Mouse (Mus musculus) testis, postnatal 10 days (tissue): Measurements from ENCODE around the gene Pex14.
"Not testable (repeated sequence)": the region's sequence is repeated elsewhere in the genome, so short reads cannot be mapped to it uniquely, and the experiment has no call there.

Experiments
- DNase-seq: peaks from one replicate; pipeline ENCODE4 v3.0.0; 2021; ENCODE audit warnings: low spot score

Gene Pex14

DNA sequence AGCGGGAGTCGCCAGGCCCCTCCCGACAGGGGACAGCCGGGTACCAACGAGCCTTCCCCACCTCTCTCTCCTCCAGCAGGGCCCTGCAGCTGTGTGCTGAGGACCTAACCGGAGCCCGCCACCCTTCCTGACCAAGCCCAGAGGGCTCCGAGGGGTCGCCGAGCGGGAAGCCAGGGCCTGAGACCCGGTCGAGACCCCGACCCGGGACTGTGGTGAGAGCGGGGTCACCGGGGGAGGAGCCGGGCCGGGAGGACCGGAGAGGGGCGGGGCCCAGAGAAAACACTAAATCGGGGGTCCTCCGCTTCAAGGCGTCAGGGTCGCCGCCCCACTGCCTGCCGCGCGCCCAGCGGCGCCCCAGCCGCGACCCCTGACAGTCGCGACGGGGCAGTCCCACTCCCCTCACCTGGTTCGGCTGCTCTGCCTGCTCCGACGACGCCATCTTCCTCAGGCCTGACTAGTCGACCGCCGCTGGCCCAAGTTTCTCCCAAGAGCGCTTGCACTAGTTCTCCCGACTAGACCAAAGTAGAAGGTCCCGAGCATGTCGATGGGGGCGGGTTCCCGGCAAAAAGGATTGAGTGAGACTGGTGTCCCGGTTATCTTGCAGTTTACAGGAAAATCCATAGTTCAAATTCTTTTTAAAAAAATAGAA is at the start of gene Pex14:
TSS of gene Pex14 (minus strand) at position 508 of the 649 bp plus-strand sequence.
- peak; percentile 95 for DNase-seq

DNA sequence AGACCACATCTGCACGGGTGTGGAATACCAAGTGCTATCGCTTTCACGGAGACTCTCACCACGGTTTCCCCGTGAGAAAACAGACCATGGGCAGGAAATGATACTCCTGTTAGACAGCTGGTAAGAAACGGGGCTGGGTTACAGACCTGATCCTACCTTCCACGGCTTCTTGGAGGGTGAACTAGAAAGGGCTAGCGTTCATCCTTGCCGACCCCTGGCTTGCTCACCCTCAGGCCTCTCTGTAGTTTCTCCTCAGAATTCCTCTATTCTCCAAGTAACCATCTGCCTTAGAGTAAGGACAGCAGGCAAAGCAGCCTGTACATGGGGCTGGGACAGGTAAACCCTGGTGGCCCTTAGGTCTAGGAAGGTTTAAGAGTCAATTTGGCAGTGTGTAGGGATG is 49.5 kb upstream of the Pex14 start:
- no peak for DNase-seq

GRCm38 (mm10) chr4:149148084-149148483 is 48.4 kb upstream of the Pex14 start:
- DNase-seq: no peak

- no peak for DNase-seq
These were observed 47.9 kb upstream of the Pex14 start for GRCm38 (mm10) chr4:149147528-149147927.

GRCm38 (mm10) chr4:149145151-149145550 is 45.5 kb upstream of the Pex14 start:
- no peak for DNase-seq

GRCm38 (mm10) chr4:149144459-149144858 is 44.8 kb upstream of the Pex14 start:
- DNase-seq: peak; percentile 83

- DNase-seq: no peak
These were observed 43.9 kb upstream of the Pex14 start for GRCm38 (mm10) chr4:149143594-149143993.

GRCm38 (mm10) chr4:149138515-149138914 is 38.8 kb upstream of the Pex14 start:
- no peak for DNase-seq

DNA sequence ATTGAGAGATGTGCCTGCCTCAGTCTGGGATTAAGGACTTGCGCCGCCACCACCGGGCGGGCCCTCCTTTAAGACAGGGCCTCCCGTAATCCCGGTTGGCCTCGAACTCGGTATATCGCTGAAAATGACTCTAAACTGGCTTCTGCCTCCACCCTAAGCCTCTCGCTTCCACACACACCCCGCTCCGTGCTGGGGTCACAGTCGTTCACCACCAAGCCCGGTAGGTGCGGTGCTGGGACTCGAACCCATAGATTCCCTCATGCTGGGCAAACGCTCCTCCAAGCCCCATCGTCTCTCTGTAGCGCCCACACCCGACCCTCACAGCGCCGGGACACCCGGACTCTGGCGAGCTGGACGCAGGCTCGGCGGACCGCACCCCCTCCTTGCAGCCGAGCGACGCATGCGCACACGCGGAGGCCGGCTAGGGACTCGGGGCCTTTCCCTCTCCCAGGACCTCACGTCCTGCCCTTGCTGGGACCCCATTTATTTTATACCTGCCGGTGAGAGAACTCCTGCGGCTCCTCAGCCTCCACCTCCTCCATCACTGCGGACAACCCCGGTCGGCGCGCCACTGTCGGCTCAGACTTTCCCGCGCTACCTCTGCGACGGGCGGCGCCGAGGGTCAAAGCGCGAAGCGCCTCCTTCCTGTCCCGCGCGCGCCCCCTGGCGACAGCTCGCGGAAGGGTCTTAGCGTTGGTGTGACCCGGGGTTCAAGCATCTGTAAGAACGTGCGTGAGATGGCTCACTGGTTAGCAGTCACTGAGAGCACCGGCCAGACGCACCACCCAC is 37.5 kb upstream of the Pex14 start, which contains the start of gene Cenps:
TSS of gene Cenps (minus strand) at position 648 of the 789 bp plus-strand sequence.
- peak; percentile 98 for DNase-seq

GRCm38 (mm10) chr4:149136116-149136850 is 36.6 kb upstream of the Pex14 start:
- DNase-seq: peak; percentile 61

DNA sequence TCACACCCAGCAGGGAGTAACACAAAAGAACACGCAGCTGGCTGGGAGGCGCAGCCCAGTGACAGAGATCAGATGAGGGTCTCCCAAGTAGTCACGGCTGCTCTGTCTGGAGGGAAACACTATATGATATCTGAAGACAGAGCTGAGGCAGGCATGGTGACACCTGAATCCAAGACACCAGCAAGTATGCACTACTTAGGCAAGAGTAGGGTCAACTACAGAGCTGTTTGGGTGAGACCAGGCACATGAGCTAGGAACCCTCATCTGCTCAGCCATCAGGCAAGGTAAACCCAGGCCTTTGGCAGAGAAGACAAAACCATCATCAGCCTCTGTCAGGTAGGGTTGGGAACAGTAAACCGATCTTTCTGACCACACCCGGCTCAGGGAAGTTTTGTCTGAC is 33.7 kb upstream of the Pex14 start:
- DNase-seq: no peak

DNA sequence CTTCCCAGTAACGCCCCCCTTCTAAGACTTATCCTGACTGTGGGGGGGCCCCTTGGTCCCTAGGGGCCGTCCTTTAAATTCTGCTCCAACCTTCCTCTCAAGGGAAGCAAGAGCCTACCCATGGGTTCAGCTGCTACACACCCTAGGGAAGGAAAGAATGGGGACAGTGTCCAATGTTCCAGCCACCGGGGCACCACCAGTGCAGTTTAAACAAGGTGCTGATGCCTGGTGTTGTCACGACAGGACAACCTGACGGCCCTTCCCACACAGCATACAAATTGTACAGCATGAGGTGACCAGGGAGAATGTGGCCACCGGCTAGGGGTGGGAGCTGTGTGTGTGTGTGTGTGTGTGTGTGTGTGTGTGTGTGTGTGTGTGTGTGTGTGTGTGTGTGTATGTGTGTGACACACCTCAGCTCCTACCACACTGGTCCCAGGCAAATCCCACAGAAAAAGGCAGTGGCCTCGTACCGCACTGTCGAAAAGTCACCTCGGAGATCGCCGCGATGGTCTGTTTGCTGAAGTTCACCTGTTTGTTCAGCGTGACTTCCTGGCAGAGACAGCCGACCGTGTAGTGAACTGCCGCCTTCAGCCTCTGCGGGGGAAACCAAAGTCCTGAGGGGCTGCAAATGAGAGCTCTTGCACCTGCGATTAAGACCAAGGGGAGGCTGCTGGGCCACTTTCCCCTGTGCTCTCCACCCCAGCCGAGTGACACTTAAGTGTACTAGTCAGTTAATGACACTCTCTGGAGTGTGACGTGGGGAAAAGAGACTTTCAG is 32.3 kb upstream of the Pex14 start:
- no peak for DNase-seq

DNA sequence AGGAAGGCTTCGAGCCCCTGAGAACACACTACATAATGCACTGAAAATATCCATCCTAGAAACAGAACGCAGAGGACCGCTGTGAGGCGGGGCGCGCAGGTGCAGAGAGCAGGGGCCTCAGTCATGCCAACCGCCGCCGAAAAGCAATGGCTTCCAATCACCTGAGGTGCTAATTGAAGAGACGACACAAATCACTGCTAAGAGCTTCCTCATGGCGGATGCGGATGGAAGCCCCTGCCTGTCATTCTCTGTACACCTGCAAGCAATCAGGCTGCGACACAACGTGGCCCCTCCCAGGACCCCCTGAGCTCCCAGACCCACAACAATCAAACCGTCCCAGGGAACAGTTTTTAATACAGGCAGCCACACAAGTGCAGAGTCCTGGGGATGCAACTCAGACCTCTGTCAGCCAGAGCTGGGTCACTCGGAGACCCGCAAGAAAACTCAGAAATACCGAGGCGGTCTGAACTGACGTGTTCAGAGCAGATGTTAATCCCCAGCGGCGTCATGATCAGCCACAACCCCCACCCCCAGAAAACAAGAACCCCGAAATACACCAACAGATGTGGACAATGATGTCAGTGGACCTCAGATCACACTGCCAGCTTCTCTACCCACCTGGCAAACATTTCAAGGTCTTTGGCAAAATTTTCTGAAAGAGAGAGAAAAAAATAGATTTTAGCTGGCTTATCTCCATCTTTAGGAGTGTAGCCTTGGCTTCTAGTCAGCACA is 31.5 kb upstream of the Pex14 start:
- DNase-seq: no peak

GRCm38 (mm10) chr4:149128467-149128866 is 28.8 kb upstream of the Pex14 start:
- no peak for DNase-seq

- DNase-seq: no peak
These were observed 27.0 kb upstream of the Pex14 start, which contains the start of gene Cort for GRCm38 (mm10) chr4:149126663-149127062. Cort (minus strand) TSS chr4:149126763.

GRCm38 (mm10) chr4:149126115-149126509 is 26.4 kb upstream of the Pex14 start:
- no peak for DNase-seq

GRCm38 (mm10) chr4:149125341-149126114 is 25.9 kb upstream of the Pex14 start:
- DNase-seq: no peak

GRCm38 (mm10) chr4:149123432-149123831 is 23.8 kb upstream of the Pex14 start:
- no peak for DNase-seq

DNA sequence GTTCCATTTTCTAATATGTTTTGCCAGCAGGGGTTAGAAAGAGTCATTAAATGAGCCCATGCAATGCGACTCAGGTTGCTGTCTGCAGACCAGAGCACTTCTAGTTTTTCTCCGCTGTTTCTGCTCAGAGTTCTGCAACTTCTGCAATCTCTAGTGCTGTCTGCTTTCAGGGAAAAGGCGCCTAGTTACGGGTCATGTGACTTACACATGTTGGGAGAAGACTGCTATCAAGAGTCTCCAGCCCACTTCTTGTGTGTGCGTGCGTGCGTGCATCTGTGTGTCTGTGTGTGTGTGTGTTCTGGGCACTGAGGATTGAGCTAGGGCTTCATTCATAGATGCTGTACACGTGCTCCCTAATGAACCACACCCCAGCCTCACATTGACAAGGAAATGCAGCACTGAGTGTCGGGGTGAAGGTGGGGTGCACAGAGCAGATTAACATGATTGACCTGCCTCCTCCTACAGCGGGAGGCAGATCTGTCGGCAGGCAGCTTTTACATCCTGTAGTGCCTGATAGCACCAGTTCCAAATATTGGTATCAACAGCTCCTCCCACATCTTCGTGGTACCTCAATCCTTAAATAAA is 20.4 kb upstream of the Pex14 start:
- DNase-seq: not testable (repeated sequence)
